Mouse (Mus musculus): Measurements from ENCODE around the gene C730034F03Rik.

- TF ChIP-seq POLR2A (IDR thresholded peaks at IDR 0.05; ENCODE audit: borderline replicate concordance, extremely low read depth, insufficient read depth, insufficient read length, poor library complexity, severe bottlenecking) (no peak), CTCF (IDR thresholded peaks at IDR 0.05; ENCODE audit: borderline replicate concordance, extremely low read depth, insufficient read depth, insufficient read length) (no peak)
Measured at GRCm38 (mm10) chr15:89435878-89436277, 6.5 kb downstream of the C730034F03Rik start.

Measured in brain, embryonic 14.5 days (tissue).